Mouse (Mus musculus): Measurements from ENCODE around the gene Syncrip. TPM values are rescaled to one million over a fixed set of nuclear protein-coding genes. Genes with fewer than 3 reads are reported as not detected.
A peak's percentile ranks its signal among the peaks of the same experiment; 100 is the strongest.
"Not testable (repeated sequence)": the region's sequence is repeated elsewhere in the genome, so short reads cannot be mapped to it uniquely, and the experiment has no call there.

Gene Syncrip
- polyA plus RNA-seq, 1 experiment from 2014 or later, result 162 TPM

DNA sequence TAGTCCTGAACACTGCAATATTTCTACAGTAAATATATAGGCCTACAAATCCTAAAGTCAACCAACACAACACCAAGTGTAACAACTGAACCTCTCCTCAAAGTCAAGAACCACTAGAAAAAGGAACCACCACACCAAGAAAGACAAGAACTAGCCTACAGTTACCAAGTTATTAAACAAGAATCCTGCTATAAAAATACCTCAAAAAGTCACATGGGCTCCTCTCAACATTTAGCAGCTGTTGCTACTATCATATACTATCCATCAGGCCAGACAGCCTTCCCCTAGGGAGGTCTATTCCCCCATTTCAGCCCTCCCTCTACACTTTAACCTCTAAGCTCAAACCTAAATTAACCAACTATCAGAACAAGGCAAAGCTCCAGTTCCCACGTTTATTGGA is 2.3 kb downstream of the Syncrip start:
- H3K27me3 ChIP-seq (ENCODE audit: control insufficient read depth, insufficient read depth, low read length), result no peaks in the 10 kb centered on the region
- no peak overlapping the region for H3K27ac ChIP-seq (replicated peaks; ENCODE audit: low read depth, low read length)
- H3K4me1 ChIP-seq (ENCODE audit: control insufficient read depth, insufficient read depth, low read length), result no peaks in the 10 kb centered on the region; the same call in 1 of the 2 replicates
- H3K9ac ChIP-seq (replicated peaks; ENCODE audit: low read length), result peak overlapping the region; percentile 4; the same call in 1 of the 2 replicates
- WGBS, result 18% methylated on average over 1 of the region's 1 CpGs
- ATAC-seq (replicated peaks; ENCODE audit: insufficient number of reproducible peaks, low FRiP score, low TSS enrichment, low read depth) (no peak), DNase-seq (ENCODE audit: low spot score) (no peak)
- peak overlapping the region; percentile 100 for H3K4me3 ChIP-seq (ENCODE audit: low read depth, low read length)
- H3K4me2 ChIP-seq (ENCODE audit: low read depth, low read length), result peak overlapping the region; percentile 80
- H3K9me3 ChIP-seq (replicated peaks; ENCODE audit: control insufficient read depth, low read length), result no peaks in the 10 kb centered on the region
- H3K36me3 ChIP-seq (replicated peaks; ENCODE audit: control insufficient read depth, insufficient read depth, low read depth, low read length), result no peaks in the 10 kb centered on the region; the same call in 1 of the 2 replicates

DNA sequence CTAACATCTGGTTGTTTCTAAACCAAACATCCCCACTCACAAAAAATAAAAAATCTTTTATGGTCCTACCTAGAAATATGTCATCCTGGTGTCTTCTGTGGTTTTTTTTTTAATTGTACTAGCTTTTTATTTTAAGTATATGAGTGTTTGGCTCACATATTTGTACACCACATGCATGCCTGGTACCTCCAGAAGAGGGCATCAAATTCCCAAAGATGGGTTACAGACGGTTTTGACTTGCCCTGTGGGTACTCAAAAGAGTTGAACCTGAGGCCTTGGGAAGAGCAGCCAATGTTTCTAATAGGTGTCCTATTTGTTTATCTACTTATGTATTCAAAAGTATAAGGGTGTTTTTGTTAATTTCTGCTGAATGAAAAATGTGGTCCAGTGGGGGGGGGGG is 6.2 kb downstream of the Syncrip start:
- H3K36me3 ChIP-seq (replicated peaks; ENCODE audit: control insufficient read depth, insufficient read depth, low read depth, low read length), result peaks cover 3% of the 10 kb centered on the region; the same call in 1 of the 2 replicates
- no peak overlapping the region for H3K4me2 ChIP-seq (ENCODE audit: low read depth, low read length)
- WGBS, result 45% methylated on average over 1 of the region's 1 CpGs

DNA sequence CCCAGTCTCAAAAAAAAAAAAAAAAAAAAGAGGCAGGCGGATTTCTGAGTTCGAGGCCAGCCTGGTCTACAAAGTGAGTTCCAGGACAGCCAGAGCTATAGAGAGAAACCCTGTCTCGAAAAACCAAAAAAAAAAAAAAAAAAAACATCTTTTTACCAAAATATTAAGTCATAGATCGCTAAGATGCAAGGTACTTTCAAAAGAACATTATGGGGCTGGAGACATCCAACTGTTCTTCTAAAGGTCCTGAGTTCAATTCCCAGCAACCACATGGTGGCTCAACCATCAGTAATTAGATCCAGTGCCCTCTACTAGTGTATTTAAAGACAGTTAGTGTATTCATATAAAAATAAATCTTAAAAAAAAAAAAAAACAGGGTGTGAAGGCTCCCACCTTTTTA is 21.4 kb downstream of the Syncrip start:
- not testable (repeated sequence) for H3K9me3 ChIP-seq (replicated peaks; ENCODE audit: control insufficient read depth, low read length); H3K4me3 ChIP-seq (ENCODE audit: low read depth, low read length); H3K27ac ChIP-seq (replicated peaks; ENCODE audit: low read depth, low read length); H3K4me1 ChIP-seq (ENCODE audit: control insufficient read depth, insufficient read depth, low read length); H3K9ac ChIP-seq (replicated peaks; ENCODE audit: low read length); H3K27me3 ChIP-seq (ENCODE audit: control insufficient read depth, insufficient read depth, low read length); ATAC-seq (replicated peaks; ENCODE audit: insufficient number of reproducible peaks, low FRiP score, low TSS enrichment, low read depth); DNase-seq (ENCODE audit: low spot score); H3K36me3 ChIP-seq (replicated peaks; ENCODE audit: control insufficient read depth, insufficient read depth, low read depth, low read length); H3K4me2 ChIP-seq (ENCODE audit: low read depth, low read length)
- WGBS, result 90% methylated on average over 4 of the region's 4 CpGs

More for the DNA sequence above, 6.2 kb downstream of the Syncrip start:
- Histone ChIP-seq H3K9me3 (replicated peaks; ENCODE audit: control insufficient read depth, low read length) (no peaks in the 10 kb centered on the region), H3K4me3 (ENCODE audit: low read depth, low read length) (no peak overlapping the region), H3K27ac (replicated peaks; ENCODE audit: low read depth, low read length) (no peak overlapping the region), H3K4me1 (ENCODE audit: control insufficient read depth, insufficient read depth, low read length) (no peaks in the 10 kb centered on the region), H3K9ac (replicated peaks; ENCODE audit: low read length) (no peak overlapping the region), H3K27me3 (ENCODE audit: control insufficient read depth, insufficient read depth, low read length) (no peaks in the 10 kb centered on the region)
- DNase-seq (ENCODE audit: low spot score) (no peak), ATAC-seq (replicated peaks; ENCODE audit: insufficient number of reproducible peaks, low FRiP score, low TSS enrichment, low read depth) (no peak)

DNA sequence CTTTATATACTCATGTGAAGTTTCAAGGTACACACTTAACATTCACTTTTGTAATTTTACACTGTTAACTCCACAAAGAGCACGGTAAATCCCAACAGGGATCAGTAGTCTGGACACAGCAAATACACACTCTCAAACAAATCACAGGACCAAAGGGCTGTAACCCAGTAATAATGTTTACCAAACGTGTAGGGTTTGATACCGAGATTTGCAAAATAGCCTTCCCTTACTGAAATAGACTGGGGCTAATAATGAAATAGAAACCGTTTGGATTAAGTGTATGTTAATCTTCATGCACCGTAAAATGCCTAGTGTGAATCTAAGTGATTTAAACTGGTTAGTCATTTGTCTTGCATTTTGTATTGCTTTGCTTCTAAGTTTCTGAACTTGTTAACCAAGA is 42.4 kb downstream of the Syncrip start:
- Histone ChIP-seq H3K4me2 (ENCODE audit: low read depth, low read length) (no peak overlapping the region), H3K27ac (replicated peaks; ENCODE audit: low read depth, low read length) (no peak overlapping the region), H3K36me3 (replicated peaks; ENCODE audit: control insufficient read depth, insufficient read depth, low read depth, low read length) (no peaks in the 10 kb centered on the region; the same call in 1 of the 2 replicates), H3K9me3 (replicated peaks; ENCODE audit: control insufficient read depth, low read length) (no peaks in the 10 kb centered on the region), H3K4me3 (ENCODE audit: low read depth, low read length) (no peak overlapping the region), H3K27me3 (ENCODE audit: control insufficient read depth, insufficient read depth, low read length) (no peaks in the 10 kb centered on the region), H3K4me1 (ENCODE audit: control insufficient read depth, insufficient read depth, low read length) (no peaks in the 10 kb centered on the region), H3K9ac (replicated peaks; ENCODE audit: low read length) (no peak overlapping the region)
- no peak for ATAC-seq (replicated peaks; ENCODE audit: insufficient number of reproducible peaks, low FRiP score, low TSS enrichment, low read depth)
- no peak for DNase-seq (ENCODE audit: low spot score)
- WGBS, result 37% methylated on average over 5 of the region's 5 CpGs

DNA sequence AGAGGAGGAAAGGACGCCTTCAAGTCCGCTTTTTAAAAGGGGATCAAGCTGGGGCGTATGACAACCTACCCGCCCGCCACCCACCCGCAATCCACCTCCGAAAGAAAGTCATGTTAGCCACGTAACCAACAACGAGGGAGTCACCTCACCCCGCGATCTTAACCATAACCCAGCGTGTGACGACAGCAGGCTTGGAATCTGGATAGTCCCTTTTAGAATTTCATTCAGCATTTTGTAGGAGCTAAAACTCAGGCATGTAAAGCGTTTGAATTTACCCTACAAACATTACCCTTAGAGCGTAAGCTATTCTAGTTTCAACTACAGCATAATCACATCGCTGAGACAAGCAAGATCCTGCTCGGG is 43.2 kb downstream of the Syncrip start:
- under 1% methylated on average over 17 of the region's 17 CpGs for WGBS
- Histone ChIP-seq H3K9ac (replicated peaks; ENCODE audit: low read length) (peak overlapping the region; percentile 72), H3K4me3 (ENCODE audit: low read depth, low read length) (peak overlapping the region; percentile 63), H3K36me3 (replicated peaks; ENCODE audit: control insufficient read depth, insufficient read depth, low read depth, low read length) (no peaks in the 10 kb centered on the region), H3K4me2 (ENCODE audit: low read depth, low read length) (peak overlapping the region; percentile 87), H3K27me3 (ENCODE audit: control insufficient read depth, insufficient read depth, low read length) (no peaks in the 10 kb centered on the region), H3K27ac (replicated peaks; ENCODE audit: low read depth, low read length) (peak overlapping the region; percentile 53; the same call in 1 of the 2 replicates), H3K4me1 (ENCODE audit: control insufficient read depth, insufficient read depth, low read length) (no peaks in the 10 kb centered on the region), H3K9me3 (replicated peaks; ENCODE audit: control insufficient read depth, low read length) (no peaks in the 10 kb centered on the region)
- DNase-seq (ENCODE audit: low spot score) (no peak), ATAC-seq (replicated peaks; ENCODE audit: insufficient number of reproducible peaks, low FRiP score, low TSS enrichment, low read depth) (no peak)

DNA sequence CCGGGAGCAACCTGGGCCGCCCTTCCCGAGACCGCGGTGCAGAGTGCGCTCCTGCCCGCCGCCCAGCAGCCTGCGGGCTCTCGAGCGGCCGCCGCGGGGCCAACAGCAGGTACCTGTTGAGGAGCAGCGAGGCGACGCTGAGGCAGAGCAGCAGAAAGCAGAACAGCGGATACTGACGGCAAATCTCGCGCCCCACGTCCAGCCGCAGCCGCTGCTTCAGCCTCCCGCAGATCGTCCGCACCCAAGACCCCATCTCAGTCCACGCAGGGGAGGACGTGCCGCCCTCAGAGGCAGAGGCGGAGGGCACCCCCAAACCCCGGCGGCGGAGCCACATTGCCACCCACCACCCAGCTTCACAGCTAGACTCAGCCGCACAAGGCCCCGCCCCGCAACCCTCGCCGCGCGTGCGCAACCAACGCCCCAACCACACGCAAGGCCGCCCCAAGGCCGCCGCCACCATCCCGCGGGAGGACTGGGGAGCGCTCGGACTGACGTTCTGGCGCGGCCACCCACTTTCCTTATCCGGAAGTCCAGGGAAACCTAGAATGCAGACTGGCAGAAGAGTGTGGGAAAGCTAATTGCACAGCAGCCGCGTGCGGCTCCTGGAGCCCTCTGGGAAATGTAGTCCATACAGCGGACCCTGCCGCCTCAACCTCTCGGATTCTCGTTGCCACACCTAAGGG is 43.7 kb downstream of the Syncrip start, which contains the start of gene Snx14:
Snx14 (minus strand) TSS at position 404 of the 683 bp plus-strand sequence.
- DNase-seq (ENCODE audit: low spot score), result peak; percentile 92
- Histone ChIP-seq H3K4me3 (ENCODE audit: low read depth, low read length) (peak within 1 kb of the TSS; percentile 63), H3K27ac (replicated peaks; ENCODE audit: low read depth, low read length) (peak within 1 kb of the TSS; percentile 53), H3K36me3 (replicated peaks; ENCODE audit: control insufficient read depth, insufficient read depth, low read depth, low read length) (no peaks in the 10 kb centered on the region), H3K9ac (replicated peaks; ENCODE audit: low read length) (peak within 1 kb of the TSS; percentile 72), H3K27me3 (ENCODE audit: control insufficient read depth, insufficient read depth, low read length) (no peaks in the 10 kb centered on the region), H3K4me2 (ENCODE audit: low read depth, low read length) (peak within 1 kb of the TSS; percentile 87), H3K9me3 (replicated peaks; ENCODE audit: control insufficient read depth, low read length) (no peaks in the 10 kb centered on the region), H3K4me1 (ENCODE audit: control insufficient read depth, insufficient read depth, low read length) (no peaks in the 10 kb centered on the region)
- under 1% methylated on average over 60 of the region's 62 CpGs for WGBS
- peak; percentile 97 for ATAC-seq (replicated peaks; ENCODE audit: insufficient number of reproducible peaks, low FRiP score, low TSS enrichment, low read depth)

DNA sequence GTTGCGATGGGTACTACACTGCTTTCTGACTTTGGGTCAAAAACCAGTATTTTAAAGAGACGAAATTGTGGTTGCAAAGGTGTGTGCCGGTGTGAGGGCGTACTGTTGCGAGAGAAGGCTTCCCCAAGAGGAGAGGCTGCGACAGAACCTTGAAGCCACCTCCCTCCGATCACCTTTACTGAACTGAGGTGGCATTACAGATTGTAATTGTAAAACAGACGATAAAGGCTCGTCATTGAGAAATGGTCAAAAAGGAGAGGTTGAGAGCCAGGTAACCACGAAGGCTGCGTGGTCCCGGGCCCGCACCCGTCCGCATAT is 44.2 kb downstream of the Syncrip start:
- Histone ChIP-seq H3K4me3 (ENCODE audit: low read depth, low read length) (peak overlapping the region; percentile 63), H3K27me3 (ENCODE audit: control insufficient read depth, insufficient read depth, low read length) (no peaks in the 10 kb centered on the region), H3K4me1 (ENCODE audit: control insufficient read depth, insufficient read depth, low read length) (no peaks in the 10 kb centered on the region), H3K36me3 (replicated peaks; ENCODE audit: control insufficient read depth, insufficient read depth, low read depth, low read length) (no peaks in the 10 kb centered on the region), H3K9me3 (replicated peaks; ENCODE audit: control insufficient read depth, low read length) (no peaks in the 10 kb centered on the region), H3K4me2 (ENCODE audit: low read depth, low read length) (peak overlapping the region; percentile 87), H3K27ac (replicated peaks; ENCODE audit: low read depth, low read length) (no peak overlapping the region), H3K9ac (replicated peaks; ENCODE audit: low read length) (peak overlapping the region; percentile 72)
- ATAC-seq (replicated peaks; ENCODE audit: insufficient number of reproducible peaks, low FRiP score, low TSS enrichment, low read depth) (no peak; the same call in 1 of the 2 replicates), DNase-seq (ENCODE audit: low spot score) (no peak)
- 2% methylated on average over 15 of the region's 15 CpGs for WGBS

DNA sequence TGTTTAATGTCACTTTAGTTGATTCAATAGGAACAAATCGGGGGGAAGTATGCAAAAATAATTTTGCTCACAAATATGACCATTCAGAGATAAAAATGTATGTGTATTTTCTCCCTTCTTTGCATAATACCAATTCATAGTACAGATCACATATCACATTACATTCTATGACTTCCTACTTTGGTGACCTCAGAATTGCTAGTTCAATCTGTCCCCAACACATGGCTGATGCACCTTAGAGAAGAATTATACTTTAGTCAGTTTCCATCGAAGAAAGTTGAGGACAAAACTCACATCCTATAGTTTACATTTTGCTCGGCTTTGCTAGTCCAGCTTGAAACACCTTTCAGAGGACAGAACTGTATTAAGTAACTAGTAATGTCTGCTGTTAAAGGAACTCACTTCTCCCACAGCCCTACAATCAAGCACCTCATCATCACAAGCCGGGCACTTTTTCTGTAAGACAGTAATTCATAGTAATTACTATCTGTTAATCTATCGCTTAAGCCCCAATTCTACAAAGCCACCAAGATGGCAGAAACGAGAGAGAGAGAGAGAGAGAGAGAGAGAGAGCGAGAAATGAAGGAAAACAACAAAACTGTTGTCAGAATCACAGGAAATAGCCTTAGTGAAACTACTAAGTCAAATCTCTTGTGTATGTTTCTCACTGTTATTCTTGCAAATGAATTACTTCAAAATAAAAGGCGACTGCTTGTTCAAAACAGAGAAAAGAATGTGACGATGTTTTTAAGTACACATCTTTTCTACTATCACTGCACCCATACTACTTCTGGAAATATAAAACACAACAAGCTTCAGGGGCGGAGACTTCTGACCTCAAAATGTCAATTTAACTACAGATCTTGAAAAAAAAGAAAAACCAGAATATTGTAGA is 44.8 kb downstream of the Syncrip start:
- no peak for ATAC-seq (replicated peaks; ENCODE audit: insufficient number of reproducible peaks, low FRiP score, low TSS enrichment, low read depth)

More for the DNA sequence above, 44.8 kb downstream of the Syncrip start:
- no peaks in the 10 kb centered on the region for H3K36me3 ChIP-seq (replicated peaks; ENCODE audit: control insufficient read depth, insufficient read depth, low read depth, low read length)
- 61% methylated on average over 10 of the region's 10 CpGs for WGBS
- peak overlapping the region; percentile 63 for H3K4me3 ChIP-seq (ENCODE audit: low read depth, low read length)
- H3K9ac ChIP-seq (replicated peaks; ENCODE audit: low read length), result no peak overlapping the region
- H3K4me1 ChIP-seq (ENCODE audit: control insufficient read depth, insufficient read depth, low read length), result no peaks in the 10 kb centered on the region
- no peaks in the 10 kb centered on the region for H3K9me3 ChIP-seq (replicated peaks; ENCODE audit: control insufficient read depth, low read length)
- DNase-seq (ENCODE audit: low spot score), result no peak
- no peaks in the 10 kb centered on the region for H3K27me3 ChIP-seq (ENCODE audit: control insufficient read depth, insufficient read depth, low read length)
- H3K4me2 ChIP-seq (ENCODE audit: low read depth, low read length), result peak overlapping the region; percentile 87
- H3K27ac ChIP-seq (replicated peaks; ENCODE audit: low read depth, low read length), result no peak overlapping the region
